Mouse (Mus musculus) layer of hippocampus, postnatal 14 days (tissue): ENCODE data around the gene Gm17268. TPM values are rescaled to one million over a fixed set of nuclear protein-coding genes. Genes with fewer than 3 reads are reported as not detected.

Source experiments
- DNase-seq, 2 experiments: peaks; one replicate each; pipeline ENCODE4 v3.0.0; 2021 to 2022; ENCODE audit warnings: low spot score in 2 of 2, mixed read lengths in 1 of 2
- total RNA-seq, 2 experiments: library from RNA; stranded (reverse); gene quantifications; 2 replicates each; pipeline ENCODE4 v1.2.3; 2021

Gm17268 gene
- total RNA-seq, 2 experiments from 2014 or later = not detected

GRCm38 (mm10) chr11:82032678-82033344, 5.6 kb downstream of the Gm17268 start:
- no peak for DNase-seq

- no peak for DNase-seq
Measured at GRCm38 (mm10) chr11:82032136-82032535, 6.2 kb downstream of the Gm17268 start.

- no peak for DNase-seq
Measured at GRCm38 (mm10) chr11:82030171-82030570, 8.2 kb downstream of the Gm17268 start.

GRCm38 (mm10) chr11:82023769-82024168, 14.6 kb downstream of the Gm17268 start:
- no peak for DNase-seq

GRCm38 (mm10) chr11:82022504-82023056, 15.8 kb downstream of the Gm17268 start:
- no peak for DNase-seq

- no peak for DNase-seq
Measured at GRCm38 (mm10) chr11:82021406-82021805, 17.0 kb downstream of the Gm17268 start.

GRCm38 (mm10) chr11:82019793-82020192, 18.6 kb downstream of the Gm17268 start:
- DNase-seq = no peak

GRCm38 (mm10) chr11:82019389-82019788, 19.0 kb downstream of the Gm17268 start:
- DNase-seq = no peak

DNA sequence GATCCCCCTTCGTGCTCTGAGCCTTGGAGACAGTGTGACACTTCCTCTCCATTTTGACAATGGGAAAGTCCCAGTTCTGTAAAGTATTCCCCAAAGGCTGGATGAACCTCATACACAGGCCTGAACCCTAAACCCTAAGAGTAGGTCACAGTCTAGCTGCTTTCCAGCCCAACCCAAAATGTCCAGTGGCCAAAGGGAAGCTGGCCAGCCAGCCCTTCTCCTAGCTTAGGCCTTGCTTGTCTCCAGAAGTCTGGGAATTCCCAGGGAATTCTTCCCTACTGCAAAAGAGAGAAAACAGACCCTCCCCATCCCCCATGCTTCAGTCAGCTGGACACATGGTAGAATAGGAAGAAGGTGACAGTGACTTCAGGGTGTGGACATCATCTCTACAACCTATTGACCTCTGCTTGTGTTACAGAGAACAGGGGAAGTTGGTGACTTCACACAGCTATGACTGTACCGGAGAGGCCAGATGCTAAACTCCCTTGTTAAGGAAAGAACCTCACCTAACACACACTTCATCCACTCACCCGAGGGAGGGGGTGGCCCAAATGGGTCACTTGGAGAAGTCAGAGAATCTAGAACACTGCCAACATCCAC, 22.1 kb downstream of the Gm17268 start:
- DNase-seq = no peak

DNA sequence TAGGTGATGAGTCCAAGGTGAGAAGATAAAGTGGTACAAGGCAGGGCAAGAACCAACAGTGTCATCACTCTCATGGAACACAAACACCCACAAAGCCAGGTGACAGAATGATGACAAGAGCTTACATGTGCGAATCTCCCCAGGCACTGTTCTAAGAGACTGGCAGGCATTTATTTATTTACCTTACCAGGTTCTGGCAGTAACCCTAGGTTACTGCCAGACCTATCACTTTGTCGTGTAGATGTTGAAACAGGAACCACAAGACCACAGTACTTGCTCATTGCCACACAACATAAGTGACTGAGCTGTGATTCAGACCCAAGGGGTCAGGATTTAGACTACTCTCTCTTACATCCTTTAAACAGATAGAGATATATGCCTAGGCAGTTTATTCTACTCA, 23.3 kb downstream of the Gm17268 start:
- DNase-seq = no peak

- DNase-seq = no peak
Measured at GRCm38 (mm10) chr11:82013756-82014155, 24.6 kb downstream of the Gm17268 start.

DNA sequence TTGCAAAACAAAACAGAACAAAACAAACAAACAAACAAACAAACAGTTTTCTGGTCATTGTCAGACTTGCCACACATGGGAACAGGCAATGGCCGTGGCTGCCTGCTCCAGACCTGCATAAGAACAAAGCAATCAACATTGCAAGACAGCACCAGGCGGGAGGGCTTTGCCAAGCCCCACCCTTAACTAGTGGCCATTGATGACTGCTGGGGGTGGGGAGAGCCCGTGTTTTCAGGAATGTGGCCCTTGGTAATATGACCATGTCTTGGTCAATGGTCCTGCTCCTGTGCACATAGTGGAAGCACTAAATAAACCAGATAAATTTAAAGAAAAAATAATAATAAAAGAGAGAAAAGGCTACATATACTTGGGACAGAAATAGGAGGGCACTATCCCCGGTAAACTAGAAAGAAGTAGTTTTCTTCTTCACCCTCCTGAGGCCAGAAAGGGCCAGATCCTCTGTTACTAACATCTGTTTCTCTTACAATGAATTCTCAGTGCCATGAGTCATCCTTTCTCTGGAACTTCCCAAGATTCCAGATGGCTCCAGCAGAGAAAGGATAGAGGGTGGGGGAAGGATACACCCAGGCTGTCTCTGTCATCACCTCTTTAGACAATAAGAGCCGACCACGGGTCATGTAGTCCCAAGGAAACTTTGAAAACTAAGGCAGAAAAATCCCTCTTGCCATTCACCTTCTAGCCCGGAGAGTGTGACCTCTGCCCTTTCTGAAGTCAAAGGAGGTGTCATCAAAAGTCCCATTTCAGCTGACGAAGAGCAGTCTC, 26.8 kb downstream of the Gm17268 start:
- no peak for DNase-seq

DNA sequence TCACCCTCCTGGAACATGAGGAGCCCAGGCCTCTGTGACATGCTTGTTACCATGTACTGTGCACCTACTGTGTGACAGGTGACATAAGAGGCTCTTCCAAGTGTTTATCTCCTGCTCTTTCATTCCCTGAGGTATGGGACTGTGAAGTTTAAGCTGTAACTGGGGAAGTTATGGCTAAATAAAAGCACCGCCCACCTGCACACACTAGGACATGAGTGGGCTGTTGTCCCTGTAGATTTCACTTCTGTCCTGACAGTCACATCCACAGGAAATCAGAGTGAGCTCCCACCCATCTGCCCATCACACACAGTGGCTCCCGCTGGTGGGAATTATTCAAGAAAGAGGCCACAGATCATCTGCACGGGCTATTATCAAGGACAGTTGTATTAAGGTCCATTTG, 28.2 kb downstream of the Gm17268 start:
- no peak for DNase-seq

GRCm38 (mm10) chr11:82006796-82007423, 31.5 kb downstream of the Gm17268 start:
- DNase-seq = no peak

DNA sequence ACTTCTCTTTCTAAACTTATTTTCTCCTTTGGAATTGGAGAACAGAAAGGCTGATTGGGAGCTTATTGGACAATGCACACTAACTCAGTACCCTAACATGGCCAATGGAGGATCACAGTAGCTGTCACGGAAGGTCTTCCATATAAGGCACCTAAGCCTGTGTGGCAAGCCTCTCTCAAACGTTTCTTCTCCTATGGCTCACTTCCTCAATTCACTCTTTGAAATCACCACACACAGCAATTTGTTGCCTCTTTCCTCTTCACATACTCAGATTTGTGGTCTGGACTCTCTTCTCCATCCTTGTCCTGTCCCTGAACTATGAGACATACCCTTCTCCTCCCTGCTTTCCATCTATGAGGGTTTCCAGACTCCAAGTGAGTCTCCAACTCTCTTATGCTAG, 33.6 kb downstream of the Gm17268 start:
- no peak for DNase-seq

DNA sequence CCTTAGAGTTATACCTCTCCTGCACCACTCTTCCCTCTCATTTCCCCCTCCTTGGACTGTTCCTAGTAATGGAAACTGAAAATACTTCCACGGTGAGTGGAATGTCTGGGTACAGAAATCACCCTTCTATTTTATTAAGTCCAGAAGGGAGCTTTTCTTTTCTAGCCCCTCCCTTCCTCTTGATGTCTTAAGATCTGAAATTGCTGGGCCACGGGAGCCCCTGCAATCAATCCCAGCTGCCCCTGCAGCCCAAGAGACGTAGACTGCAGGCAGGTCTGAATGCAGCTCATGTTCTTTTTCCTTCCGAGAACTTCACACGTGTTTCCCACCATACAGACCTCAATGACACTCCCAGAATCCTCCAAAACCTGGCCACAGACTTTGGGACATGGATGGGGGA, 37.8 kb downstream of the Gm17268 start:
- no peak for DNase-seq

- no peak for DNase-seq
Measured at GRCm38 (mm10) chr11:81999469-81999868, 38.9 kb downstream of the Gm17268 start.

DNA sequence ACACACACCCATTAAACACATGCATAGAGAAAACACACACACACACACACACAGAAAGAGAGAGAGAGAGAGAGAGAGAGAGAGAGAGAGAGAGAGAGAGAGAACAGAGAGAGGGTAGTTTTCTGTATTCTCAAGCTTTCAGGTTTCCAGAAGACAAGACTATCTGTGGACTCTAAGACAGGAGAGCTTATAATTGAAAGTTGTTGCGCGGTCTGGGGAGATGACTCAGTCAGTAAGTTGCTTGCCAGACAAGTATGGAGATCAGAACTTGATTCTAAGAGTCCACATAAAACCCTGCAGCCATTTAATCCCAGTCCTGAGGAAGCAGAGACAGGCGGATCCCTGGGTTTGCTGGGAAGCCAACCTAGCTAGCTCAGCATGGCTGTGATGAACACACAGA, 39.7 kb downstream of the Gm17268 start:
- DNase-seq = no peak

DNA sequence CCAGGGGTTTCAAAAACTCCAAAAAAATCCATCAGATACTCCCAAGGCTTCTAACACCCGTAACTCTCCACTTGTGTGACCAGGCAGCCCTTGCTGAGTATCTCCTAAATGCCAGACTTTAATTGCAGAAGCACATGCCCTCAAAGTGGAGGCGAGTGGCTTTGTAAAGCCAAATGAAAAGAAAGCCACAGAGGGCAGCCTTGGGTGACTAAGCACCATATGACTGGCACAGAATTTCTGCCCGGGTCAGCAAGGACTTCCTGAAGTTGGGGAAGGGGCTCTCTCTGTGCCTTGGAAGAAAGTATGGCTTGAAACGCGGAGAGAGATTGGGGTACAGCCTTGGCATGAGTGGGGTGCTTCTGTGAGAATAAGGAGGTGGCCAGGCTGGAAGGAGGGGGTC, 41.3 kb downstream of the Gm17268 start:
- no peak for DNase-seq

GRCm38 (mm10) chr11:81996172-81996841, 42.1 kb downstream of the Gm17268 start:
- peak; percentile 81 to 86 for DNase-seq

DNA sequence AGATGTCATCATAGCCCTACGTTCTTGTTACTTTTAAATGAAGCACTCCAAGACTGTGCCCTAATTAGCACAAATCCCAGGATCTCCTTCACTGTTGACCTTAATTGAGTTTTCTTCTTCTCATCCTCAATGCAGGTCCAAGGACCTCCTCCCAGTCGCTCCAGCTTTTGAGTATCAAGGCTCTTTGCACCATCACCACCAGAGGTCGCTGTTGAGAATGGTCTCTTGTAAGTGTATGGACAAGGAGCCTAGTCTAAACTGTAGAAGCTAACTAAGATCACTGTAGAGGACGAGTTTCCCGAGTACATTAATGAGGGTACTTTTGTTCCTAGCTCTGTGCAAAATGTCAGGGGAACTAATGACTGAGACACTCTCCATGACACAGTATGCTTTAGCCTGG, 55.2 kb downstream of the Gm17268 start:
- DNase-seq = peak; percentile 37 to 72
